Mouse (Mus musculus) liver, adult 2 months (tissue): ENCODE results near the gene Tmem219. TPM values are rescaled to one million over a fixed set of nuclear protein-coding genes. Genes with fewer than 3 reads are reported as not detected.

Source experiments
- DNase-seq: peaks from one replicate; pipeline ENCODE4 v3.0.0-alpha.2; 2011; ENCODE audit warnings: low read depth, low spot score; ENCODE audit errors: extremely low read depth
- H3K27ac ChIP-seq: fragments of 200-500 bp; replicated peaks from 2 replicates; pipeline ENCODE4 v1.5.1; 2012; ENCODE audit warnings: low read depth, mild to moderate bottlenecking, control low read depth, inconsistent platforms, low read length; ENCODE audit not compliant: insufficient read depth
- H3K27me3 ChIP-seq: fragments of 200-500 bp; 2 replicates; pipeline ENCODE4 v1.6.1; 2012; ENCODE audit warnings: mild to moderate bottlenecking, moderate library complexity, low read length, inconsistent platforms; ENCODE audit not compliant: control insufficient read depth, insufficient read depth
- H3K36me3 ChIP-seq: fragments of 200-500 bp; 2 replicates; pipeline ENCODE4 v1.6.1; 2012; ENCODE audit warnings: low read length, inconsistent platforms; ENCODE audit not compliant: control insufficient read depth, insufficient read depth
- H3K4me1 ChIP-seq: fragments of 200-500 bp; 2 replicates; pipeline ENCODE4 v1.6.1; 2011; ENCODE audit warnings: low read length; ENCODE audit not compliant: control insufficient read depth, insufficient read depth
- H3K4me3 ChIP-seq: fragments of 200-500 bp; 2 replicates; pipeline ENCODE4 v1.5.1; 2011; ENCODE audit warnings: low read depth, mild to moderate bottlenecking, control low read depth, low read length, moderate library complexity; ENCODE audit not compliant: insufficient read depth
- H3K79me2 ChIP-seq: fragments of 200-500 bp; 2 replicates; pipeline ENCODE4 v1.6.1; 2012; ENCODE audit warnings: inconsistent platforms, mild to moderate bottlenecking, low read length, moderate library complexity; ENCODE audit not compliant: control insufficient read depth, insufficient read depth
- H3K9ac ChIP-seq: fragments of 200-500 bp; 2 replicates; pipeline ENCODE4 v1.6.1; 2012; ENCODE audit warnings: low read depth, mild to moderate bottlenecking, control low read depth, inconsistent platforms, low read length
- CTCF ChIP-seq: fragments of 200-500 bp; IDR thresholded peaks from 2 replicates; pipeline ENCODE4 v1.5.1; 2011; ENCODE audit warnings: low read depth, low read length, control low read depth
- POLR2A ChIP-seq: fragments of 200-500 bp; IDR thresholded peaks from 2 replicates; pipeline ENCODE4 v1.6.1; 2011; ENCODE audit warnings: low read length, control low read depth; ENCODE audit not compliant: insufficient read depth; ENCODE audit errors: extremely low read depth
- WGBS: fragments of 180-500 bp; shearing (Covaris S2); methylation state at CpG from one replicate; pipeline ENCODE4 v1.1.7; 2018; 5-methylcytosine and 5-hydroxymethylcytosine counted together
- polyA plus RNA-seq: library from polyadenylated mRNA; depleted of rRNA; stranded (reverse); fragments of >200 nt; gene quantifications from 2 replicates; pipeline ENCODE4 v1.2.3, GENCODE M21; 2012; rRNA removed
- total RNA-seq: library from RNA; depleted of rRNA; stranded (reverse); fragments of >200 nt; gene quantifications from 2 replicates; pipeline ENCODE4 v1.2.3, GENCODE M21; 2014; rRNA removed

The Tmem219 gene
- 78.4 and 98.6 TPM in 2 replicates for total RNA-seq
- polyA plus RNA-seq = 94.9 and 120 TPM in 2 replicates

GRCm38 (mm10) chr7:126922624-126923060 lies at the start of gene Tmem219:
Tmem219 (minus strand) TSS chr7:126922917.
- Histone ChIP-seq H3K4me1 (peaks cover 16% of the 10 kb centered on the region), H3K36me3 (peaks cover 2% of the 10 kb centered on the region; the same call in 1 of the 2 replicates), H3K79me2 (peaks cover 18% of the 10 kb centered on the region; the same call in 1 of the 2 replicates), H3K4me3 (peak within 1 kb of the TSS; percentile 60), H3K27ac (peak within 1 kb of the TSS; percentile 100), H3K9ac (peak within 1 kb of the TSS; percentile 90), H3K27me3 (no peaks in the 10 kb centered on the region)
- TF ChIP-seq CTCF (no peak), POLR2A (0 out of 2 replicates have a peak, but pooled peaks have one; percentile 41)
- peak; percentile 92 for DNase-seq
- WGBS = 21% methylated on average over 5 of the region's 5 CpGs

GRCm38 (mm10) chr7:126967361-126967760 lies 44.6 kb upstream of the Tmem219 start:
- no peaks in the 10 kb centered on the region for H3K79me2 ChIP-seq
- H3K27me3 ChIP-seq = no peaks in the 10 kb centered on the region
- H3K4me3 ChIP-seq = no peak overlapping the region
- H3K4me1 ChIP-seq = no peaks in the 10 kb centered on the region
- 87% methylated on average over 6 of the region's 6 CpGs for WGBS
- H3K9ac ChIP-seq = no peak overlapping the region
- no peaks in the 10 kb centered on the region for H3K36me3 ChIP-seq
- H3K27ac ChIP-seq = no peak overlapping the region
- TF ChIP-seq POLR2A (no peak), CTCF (no peak)
- no peak for DNase-seq

- H3K9ac ChIP-seq = no peak overlapping the region
- no peak for DNase-seq
- H3K4me1 ChIP-seq = no peaks in the 10 kb centered on the region
- H3K79me2 ChIP-seq = no peaks in the 10 kb centered on the region
- no peak overlapping the region for H3K4me3 ChIP-seq
- no peaks in the 10 kb centered on the region for H3K27me3 ChIP-seq
- no peaks in the 10 kb centered on the region for H3K36me3 ChIP-seq
- no peak for TF ChIP-seq CTCF
- no peak for TF ChIP-seq POLR2A
- no peak overlapping the region for H3K27ac ChIP-seq
- 41% methylated on average over 3 of the region's 3 CpGs for WGBS
Measured at GRCm38 (mm10) chr7:126965568-126965967, 42.9 kb upstream of the Tmem219 start.

GRCm38 (mm10) chr7:126963548-126964286 lies 41.0 kb upstream of the Tmem219 start:
- Histone ChIP-seq H3K4me1 (no peaks in the 10 kb centered on the region), H3K4me3 (no peak overlapping the region), H3K36me3 (no peaks in the 10 kb centered on the region), H3K27me3 (no peaks in the 10 kb centered on the region), H3K9ac (no peak overlapping the region), H3K79me2 (no peaks in the 10 kb centered on the region), H3K27ac (no peak overlapping the region)
- TF ChIP-seq POLR2A (no peak), CTCF (peak; percentile 80)
- WGBS = 35% methylated on average over 19 of the region's 19 CpGs
- peak; percentile 18 for DNase-seq

GRCm38 (mm10) chr7:126961965-126962364 lies 39.2 kb upstream of the Tmem219 start:
- no peaks in the 10 kb centered on the region for H3K36me3 ChIP-seq
- H3K4me1 ChIP-seq = no peaks in the 10 kb centered on the region
- H3K9ac ChIP-seq = no peak overlapping the region
- H3K4me3 ChIP-seq = no peak overlapping the region
- 93% methylated on average over 4 of the region's 4 CpGs for WGBS
- TF ChIP-seq CTCF (no peak), POLR2A (no peak)
- DNase-seq = no peak
- no peaks in the 10 kb centered on the region for H3K79me2 ChIP-seq
- H3K27ac ChIP-seq = no peak overlapping the region
- no peaks in the 10 kb centered on the region for H3K27me3 ChIP-seq

GRCm38 (mm10) chr7:126961095-126961494 lies 38.4 kb upstream of the Tmem219 start:
- no peaks in the 10 kb centered on the region for H3K36me3 ChIP-seq
- H3K79me2 ChIP-seq = no peaks in the 10 kb centered on the region
- WGBS = 92% methylated on average over 5 of the region's 5 CpGs
- H3K27me3 ChIP-seq = no peaks in the 10 kb centered on the region
- H3K4me1 ChIP-seq = no peaks in the 10 kb centered on the region
- no peak overlapping the region for H3K27ac ChIP-seq
- TF ChIP-seq POLR2A (no peak), CTCF (no peak)
- H3K4me3 ChIP-seq = no peak overlapping the region
- no peak for DNase-seq
- no peak overlapping the region for H3K9ac ChIP-seq
